Mouse (Mus musculus): Measurements from ENCODE around the gene Sned1. TPM values are rescaled to one million over a fixed set of nuclear protein-coding genes. Genes with fewer than 3 reads are reported as not detected.

Gene Sned1
- total and polyA plus RNA-seq, 3 experiments: 7.2 to 8.9 (median 7.6) TPM

- WGBS: 13% methylated on average over 16 of the region's 16 CpGs
- Histone ChIP-seq H3K79me2 (replicated peaks; ENCODE audit: control insufficient read depth, insufficient read depth, low read length) (no peaks in the 10 kb centered on the region), H3K27ac (no peak overlapping the region), H3K4me1 (ENCODE audit: control insufficient read depth, insufficient read depth, low read length) (no peaks in the 10 kb centered on the region), H3K9ac (ENCODE audit: low read depth, low read length) (no peak overlapping the region), H3K36me3 (ENCODE audit: control insufficient read depth, insufficient read depth, low read length) (no peaks in the 10 kb centered on the region), H3K4me3 (no peak overlapping the region), H3K27me3 (ENCODE audit: control insufficient read depth, insufficient read depth, low read length) (no peaks in the 10 kb centered on the region)
- intact Hi-C loops (cut with DNase I): no loop called here
- no peak for DNase-seq
- TF ChIP-seq CTCF (IDR thresholded peaks at IDR 0.05): no peak
Measured at GRCm38 (mm10) chr1:93272409-93272821, 36.8 kb downstream of the Sned1 start.

DNA sequence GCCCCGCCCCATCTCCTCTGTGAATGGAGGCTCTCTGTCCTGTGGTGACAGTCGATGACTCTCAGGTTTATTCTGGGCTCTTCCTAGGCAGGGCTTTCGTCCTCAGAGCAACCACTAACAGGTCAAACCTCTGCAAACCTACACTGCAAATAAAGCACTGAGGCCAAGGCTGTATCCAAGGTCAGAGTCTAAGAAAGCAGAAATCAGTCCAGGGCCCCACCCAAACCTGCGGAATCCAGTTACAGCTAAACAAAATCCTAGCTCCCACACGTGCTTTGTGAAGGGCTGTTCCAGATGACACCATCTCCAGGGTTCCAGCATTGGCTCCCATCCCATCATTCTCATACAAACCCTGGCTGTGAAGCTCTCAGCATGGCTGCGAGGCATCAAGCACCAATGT is 39.9 kb downstream of the Sned1 start:
- WGBS: 69% methylated on average over 6 of the region's 6 CpGs
- H3K27me3 ChIP-seq (ENCODE audit: control insufficient read depth, insufficient read depth, low read length): no peaks in the 10 kb centered on the region
- no peak overlapping the region for H3K27ac ChIP-seq
- DNase-seq: no peak
- no peak for TF ChIP-seq CTCF (IDR thresholded peaks at IDR 0.05)
- no peak for TF ChIP-seq POLR2A (IDR thresholded peaks at IDR 0.05; ENCODE audit: insufficient read depth, low read depth, low read length)
- no peak for TF ChIP-seq EP300 (IDR thresholded peaks at IDR 0.05; ENCODE audit: insufficient read depth, low read depth, low read length)
- no peak overlapping the region for H3K9ac ChIP-seq (ENCODE audit: low read depth, low read length)
- no peak overlapping the region for H3K4me3 ChIP-seq
- H3K36me3 ChIP-seq (ENCODE audit: control insufficient read depth, insufficient read depth, low read length): no peaks in the 10 kb centered on the region
- no peaks in the 10 kb centered on the region for H3K79me2 ChIP-seq (replicated peaks; ENCODE audit: control insufficient read depth, insufficient read depth, low read length)
- intact Hi-C loops (cut with DNase I): no loop called here
- H3K4me1 ChIP-seq (ENCODE audit: control insufficient read depth, insufficient read depth, low read length): no peaks in the 10 kb centered on the region

DNA sequence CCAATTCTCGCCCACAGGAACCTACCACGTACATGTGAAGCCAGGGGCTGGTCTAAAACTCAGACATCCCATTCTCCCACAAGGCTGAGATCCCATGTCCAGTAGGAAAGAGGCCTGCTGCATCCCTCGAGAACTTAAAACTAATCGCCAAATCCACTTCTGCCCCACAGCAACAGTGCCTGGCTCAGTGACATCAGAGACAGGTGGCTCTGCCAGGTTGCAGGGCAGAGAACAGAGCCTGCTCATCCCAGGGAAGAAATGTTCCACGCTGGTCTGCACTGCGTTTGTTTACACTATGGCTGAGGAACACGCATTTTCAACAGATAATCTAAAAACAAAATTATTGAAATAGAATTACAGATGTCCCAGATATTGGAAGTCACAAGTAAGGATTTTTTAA is 41.4 kb downstream of the Sned1 start:
- H3K27ac ChIP-seq: no peak overlapping the region
- H3K4me1 ChIP-seq (ENCODE audit: control insufficient read depth, insufficient read depth, low read length): no peaks in the 10 kb centered on the region
- TF ChIP-seq CTCF (IDR thresholded peaks at IDR 0.05): no peak
- TF ChIP-seq EP300 (IDR thresholded peaks at IDR 0.05; ENCODE audit: insufficient read depth, low read depth, low read length): no peak
- TF ChIP-seq POLR2A (IDR thresholded peaks at IDR 0.05; ENCODE audit: insufficient read depth, low read depth, low read length): no peak
- H3K36me3 ChIP-seq (ENCODE audit: control insufficient read depth, insufficient read depth, low read length): no peaks in the 10 kb centered on the region
- no peak overlapping the region for H3K9ac ChIP-seq (ENCODE audit: low read depth, low read length)
- no peak overlapping the region for H3K4me3 ChIP-seq
- no peak for DNase-seq
- no peaks in the 10 kb centered on the region for H3K27me3 ChIP-seq (ENCODE audit: control insufficient read depth, insufficient read depth, low read length)
- no peaks in the 10 kb centered on the region for H3K79me2 ChIP-seq (replicated peaks; ENCODE audit: control insufficient read depth, insufficient read depth, low read length)
- intact Hi-C loops (cut with DNase I): no loop called here
- WGBS: 79% methylated on average over 7 of the region's 7 CpGs

DNA sequence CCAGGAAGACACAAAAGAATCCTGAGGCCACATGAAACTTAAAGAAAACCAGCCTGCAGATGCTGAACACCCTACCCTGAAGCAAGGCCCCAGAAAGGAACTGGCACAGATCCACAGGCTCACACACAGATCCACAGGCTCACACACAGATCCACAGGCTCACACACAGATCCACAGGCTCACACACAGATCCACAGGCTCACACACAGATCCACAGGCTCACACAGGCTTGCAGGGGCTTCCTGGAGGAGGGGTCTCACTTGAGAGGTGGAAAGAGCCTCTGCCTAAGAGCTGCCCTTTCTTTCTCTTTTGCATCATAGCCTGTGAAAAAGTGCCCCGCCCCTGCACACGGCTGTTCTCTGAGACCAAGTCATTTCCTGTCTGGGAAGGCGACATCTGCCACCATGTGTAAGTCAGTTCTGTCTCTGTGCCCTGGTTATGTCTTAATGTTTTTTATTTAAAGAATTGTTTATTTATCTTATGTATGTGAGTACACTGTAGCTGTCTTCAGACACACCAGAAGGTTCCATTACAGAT is 54.1 kb downstream of the Sned1 start:
- 35% methylated on average over 3 of the region's 3 CpGs for WGBS

GRCm38 (mm10) chr1:93290956-93291355 is 55.3 kb downstream of the Sned1 start:
- intact Hi-C loops (cut with DNase I): no loop called here
- Histone ChIP-seq H3K9ac (ENCODE audit: low read depth, low read length) (no peak overlapping the region), H3K27ac (no peak overlapping the region), H3K36me3 (ENCODE audit: control insufficient read depth, insufficient read depth, low read length) (no peaks in the 10 kb centered on the region), H3K4me1 (ENCODE audit: control insufficient read depth, insufficient read depth, low read length) (no peaks in the 10 kb centered on the region), H3K79me2 (replicated peaks; ENCODE audit: control insufficient read depth, insufficient read depth, low read length) (no peaks in the 10 kb centered on the region), H3K27me3 (ENCODE audit: control insufficient read depth, insufficient read depth, low read length) (no peaks in the 10 kb centered on the region), H3K4me3 (no peak overlapping the region)
- TF ChIP-seq EP300 (IDR thresholded peaks at IDR 0.05; ENCODE audit: insufficient read depth, low read depth, low read length) (no peak), POLR2A (IDR thresholded peaks at IDR 0.05; ENCODE audit: insufficient read depth, low read depth, low read length) (no peak), CTCF (IDR thresholded peaks at IDR 0.05) (no peak)
- no peak for DNase-seq
- WGBS: 73% methylated on average over 4 of the region's 4 CpGs

More for the DNA sequence above, 54.1 kb downstream of the Sned1 start:
- intact Hi-C loops (cut with DNase I): no loop called here
- Histone ChIP-seq H3K36me3 (ENCODE audit: control insufficient read depth, insufficient read depth, low read length) (no peaks in the 10 kb centered on the region), H3K79me2 (replicated peaks; ENCODE audit: control insufficient read depth, insufficient read depth, low read length) (no peaks in the 10 kb centered on the region), H3K9ac (ENCODE audit: low read depth, low read length) (no peak overlapping the region), H3K27ac (no peak overlapping the region), H3K27me3 (ENCODE audit: control insufficient read depth, insufficient read depth, low read length) (no peaks in the 10 kb centered on the region), H3K4me1 (ENCODE audit: control insufficient read depth, insufficient read depth, low read length) (no peaks in the 10 kb centered on the region), H3K4me3 (no peak overlapping the region)
- no peak for DNase-seq
- TF ChIP-seq POLR2A (IDR thresholded peaks at IDR 0.05; ENCODE audit: insufficient read depth, low read depth, low read length): no peak
- no peak for TF ChIP-seq EP300 (IDR thresholded peaks at IDR 0.05; ENCODE audit: insufficient read depth, low read depth, low read length)
- TF ChIP-seq CTCF (IDR thresholded peaks at IDR 0.05): no peak

- intact Hi-C loops (cut with DNase I): no loop called here
- Histone ChIP-seq H3K27ac (no peak overlapping the region), H3K36me3 (ENCODE audit: control insufficient read depth, insufficient read depth, low read length) (no peaks in the 10 kb centered on the region), H3K79me2 (replicated peaks; ENCODE audit: control insufficient read depth, insufficient read depth, low read length) (no peaks in the 10 kb centered on the region), H3K9ac (ENCODE audit: low read depth, low read length) (no peak overlapping the region), H3K27me3 (ENCODE audit: control insufficient read depth, insufficient read depth, low read length) (no peaks in the 10 kb centered on the region), H3K4me1 (ENCODE audit: control insufficient read depth, insufficient read depth, low read length) (no peaks in the 10 kb centered on the region), H3K4me3 (no peak overlapping the region)
- no peak for DNase-seq
- TF ChIP-seq CTCF (IDR thresholded peaks at IDR 0.05) (no peak), POLR2A (IDR thresholded peaks at IDR 0.05; ENCODE audit: insufficient read depth, low read depth, low read length) (no peak), EP300 (IDR thresholded peaks at IDR 0.05; ENCODE audit: insufficient read depth, low read depth, low read length) (no peak)
- WGBS: 92% methylated on average over 1 of the region's 1 CpGs
Measured at GRCm38 (mm10) chr1:93291591-93291990, 56.0 kb downstream of the Sned1 start.

All from heart, adult 2 months (tissue).